In genomic region chr16:38649431-38649827, GRCm38 (mm10) we compare ENCODE assay signal across 18 mouse cellular contexts.
DNase-seq lines count a peak whose midpoint lies in the region; ATAC-seq and TF ChIP-seq lines count a peak whose summit lies in the region.
"Had no signal": no experiment of that assay in that cellular context is flagged by ENCODE, and none has a peak within 500 bp of the region (broad histone marks: within the 10 kb centered on the region; RNA-seq: fewer than 3 reads in every experiment).

No protein-coding gene starts in this region.

- no peak for TF ChIP-seq CTCF in lung, postnatal 0 days (IDR thresholded peaks at IDR 0.05)

- H3K9me3 ChIP-seq in heart, embryonic 10.5 days: no peaks in the 10 kb centered on the region
- H3K9me3 ChIP-seq in limb, embryonic 14.5 days (ENCODE audit: control insufficient read depth, low read length): no peaks in the 10 kb centered on the region
- H3K9me3 ChIP-seq in limb, embryonic 10.5 days (replicated peaks): no peaks in the 10 kb centered on the region
- H3K9me3 ChIP-seq in lung, postnatal 0 days (ENCODE audit: low read length): no peaks in the 10 kb centered on the region
- no peaks in the 10 kb centered on the region for H3K9me3 ChIP-seq in hindbrain, embryonic 16.5 days (ENCODE audit: control insufficient read depth, low read length)
- H3K9me3 ChIP-seq: forebrain, embryonic 15.5 days; hindbrain, embryonic 15.5 days; limb, embryonic 12.5 days; midbrain, embryonic 12.5 days had no signal

- H3K4me3 ChIP-seq in heart, embryonic 10.5 days: no peak overlapping the region; the same call in 1 of the 2 replicates
- no peak overlapping the region for H3K4me3 ChIP-seq in limb, embryonic 14.5 days (replicated peaks; ENCODE audit: low read length)
- no peak overlapping the region for H3K4me3 ChIP-seq in limb, embryonic 10.5 days
- H3K4me3 ChIP-seq in lung, postnatal 0 days (ENCODE audit: low read depth, low read length): no peak overlapping the region
- H3K4me3 ChIP-seq in hindbrain, embryonic 16.5 days (ENCODE audit: low read length): no peak overlapping the region
- H3K4me3 ChIP-seq: forebrain, embryonic 15.5 days; hindbrain, embryonic 15.5 days; left cerebral cortex, adult 2 months; limb, embryonic 12.5 days; midbrain, embryonic 12.5 days had no signal

- H3K27me3 ChIP-seq in heart, embryonic 10.5 days (ENCODE audit: insufficient read depth, poor library complexity, severe bottlenecking): no peaks in the 10 kb centered on the region
- H3K27me3 ChIP-seq in limb, embryonic 14.5 days (ENCODE audit: control insufficient read depth, insufficient read depth, low read length): no peaks in the 10 kb centered on the region
- no peaks in the 10 kb centered on the region for H3K27me3 ChIP-seq in limb, embryonic 10.5 days (ENCODE audit: low read depth, poor library complexity, severe bottlenecking)
- H3K27me3 ChIP-seq in lung, postnatal 0 days (replicated peaks; ENCODE audit: insufficient read depth, low read length): no peaks in the 10 kb centered on the region
- no peaks in the 10 kb centered on the region for H3K27me3 ChIP-seq in hindbrain, embryonic 16.5 days (replicated peaks; ENCODE audit: control insufficient read depth, insufficient read depth, low read length)
- H3K27me3 ChIP-seq: forebrain, embryonic 15.5 days; hindbrain, embryonic 15.5 days; limb, embryonic 12.5 days; midbrain, embryonic 12.5 days; Patski had no signal

- no peak for DNase-seq in heart, embryonic 10.5 days (ENCODE audit: low spot score)
- DNase-seq in heart, postnatal 10 days: no peak
- DNase-seq in limb, embryonic 14.5 days (ENCODE audit: low spot score): no peak
- DNase-seq in limb, embryonic 10.5 days (ENCODE audit: low spot score): no peak
- peak; percentile 88 for DNase-seq in lung, postnatal 0 days (ENCODE audit: low spot score)
- no peak for DNase-seq in frontal cortex, postnatal 36 days (ENCODE audit: low spot score in 2 of 2)
- no peak for DNase-seq in left cerebral cortex, adult 18-20 months (ENCODE audit: low spot score in 2 of 2)
- DNase-seq: cerebellum, postnatal 10 days; embryo, embryonic 11 days; gastrocnemius, postnatal 10 days; liver, postnatal 0 days had no signal

- peak; percentile 93 for TF ChIP-seq EP300 in lung, postnatal 0 days (IDR thresholded peaks at IDR 0.05)

- no peak for ATAC-seq in limb, embryonic 14.5 days (ENCODE audit: low FRiP score, low read depth)
- peak; percentile 60 for ATAC-seq in lung, postnatal 0 days
- no peak for ATAC-seq in hindbrain, embryonic 16.5 days
- ATAC-seq: forebrain, embryonic 15.5 days; liver, postnatal 0 days; Patski had no signal

- H3K4me1 ChIP-seq in heart, embryonic 10.5 days: peaks cover 76% of the 10 kb centered on the region
- H3K4me1 ChIP-seq in limb, embryonic 14.5 days (ENCODE audit: control insufficient read depth, insufficient read depth, low read length): peaks cover 48% of the 10 kb centered on the region
- peaks cover 23% of the 10 kb centered on the region for H3K4me1 ChIP-seq in limb, embryonic 10.5 days
- H3K4me1 ChIP-seq in lung, postnatal 0 days (ENCODE audit: insufficient read depth, low read depth, low read length): peaks cover 22% of the 10 kb centered on the region
- H3K4me1 ChIP-seq in hindbrain, embryonic 16.5 days (ENCODE audit: control insufficient read depth, insufficient read depth, low read depth, low read length): no peaks in the 10 kb centered on the region
- H3K4me1 ChIP-seq: forebrain, embryonic 15.5 days; hindbrain, embryonic 15.5 days; midbrain, embryonic 12.5 days had no signal

- H3K4me2 ChIP-seq in limb, embryonic 14.5 days (replicated peaks; ENCODE audit: low read depth, low read length, severe bottlenecking): no peak overlapping the region
- H3K4me2 ChIP-seq in lung, postnatal 0 days (replicated peaks; ENCODE audit: low read depth, low read length): 0 out of 2 replicates have a peak overlapping the region, but pooled peaks have one; percentile 25
- no peak overlapping the region for H3K4me2 ChIP-seq in hindbrain, embryonic 16.5 days (ENCODE audit: low read length)
- H3K4me2 ChIP-seq: forebrain, embryonic 15.5 days; hindbrain, embryonic 15.5 days; limb, embryonic 12.5 days; midbrain, embryonic 12.5 days had no signal

- no peaks in the 10 kb centered on the region for H3K36me3 ChIP-seq in heart, embryonic 10.5 days
- no peaks in the 10 kb centered on the region for H3K36me3 ChIP-seq in limb, embryonic 14.5 days (ENCODE audit: control insufficient read depth, insufficient read depth, low read length)
- H3K36me3 ChIP-seq in limb, embryonic 10.5 days: no peaks in the 10 kb centered on the region
- no peaks in the 10 kb centered on the region for H3K36me3 ChIP-seq in lung, postnatal 0 days (ENCODE audit: insufficient read depth, low read length)
- no peaks in the 10 kb centered on the region for H3K36me3 ChIP-seq in hindbrain, embryonic 16.5 days (ENCODE audit: control insufficient read depth, insufficient read depth, low read length)
- H3K36me3 ChIP-seq: forebrain, embryonic 15.5 days; hindbrain, embryonic 15.5 days; limb, embryonic 12.5 days; midbrain, embryonic 12.5 days had no signal

- WGBS in heart, embryonic 10.5 days: 50% methylated on average over 11 of the region's 11 CpGs
- WGBS in limb, embryonic 14.5 days: 32% methylated on average over 11 of the region's 11 CpGs
- 68% methylated on average over 11 of the region's 11 CpGs for WGBS in limb, embryonic 10.5 days
- WGBS in lung, postnatal 0 days: 9% methylated on average over 11 of the region's 11 CpGs
- whole genome bisulfite sequencing in hindbrain, embryonic 16.5 days: 78% methylated on average over 11 of the region's 11 CpGs

- no peak for TF ChIP-seq POLR2A in limb, embryonic 14.5 days (IDR thresholded peaks at IDR 0.05; ENCODE audit: borderline replicate concordance, extremely low read depth, insufficient read depth, insufficient read length)

- H3K27ac ChIP-seq in heart, embryonic 10.5 days: peak overlapping the region; percentile 78
- no peak overlapping the region for H3K27ac ChIP-seq in limb, embryonic 14.5 days (replicated peaks; ENCODE audit: low read depth, low read length)
- no peak overlapping the region for H3K27ac ChIP-seq in limb, embryonic 10.5 days
- peak overlapping the region; percentile 86 for H3K27ac ChIP-seq in lung, postnatal 0 days (ENCODE audit: low read length)
- H3K27ac ChIP-seq in hindbrain, embryonic 16.5 days (ENCODE audit: low read depth, low read length): no peak overlapping the region
- H3K27ac ChIP-seq: forebrain, embryonic 15.5 days; hindbrain, embryonic 15.5 days; left cerebral cortex, adult 2 months; limb, embryonic 12.5 days; midbrain, embryonic 12.5 days had no signal

- 0 out of 2 replicates have a peak overlapping the region, but pooled peaks have one; percentile 25 for H3K9ac ChIP-seq in limb, embryonic 14.5 days (ENCODE audit: low read depth, low read length, severe bottlenecking)
- no peak overlapping the region for H3K9ac ChIP-seq in lung, postnatal 0 days (replicated peaks; ENCODE audit: low read depth)
- no peak overlapping the region for H3K9ac ChIP-seq in hindbrain, embryonic 16.5 days (ENCODE audit: low read depth, low read length)
- H3K9ac ChIP-seq: forebrain, embryonic 15.5 days; hindbrain, embryonic 15.5 days; limb, embryonic 12.5 days; liver, postnatal 0 days; midbrain, embryonic 12.5 days had no signal

- intact Hi-C loops in heart, postnatal 10 days (cut with DNase I): no loop called here

Comparison
In these comparisons a context has a peak if more than half of its experiments do, and no peak if none do; other contexts are left out.
1. H3K27ac ChIP-seq: peak in heart, embryonic 10.5 days (single experiment) and lung, postnatal 0 days (single experiment); none in limb, embryonic 14.5 days (single experiment), limb, embryonic 10.5 days (single experiment) and hindbrain, embryonic 16.5 days (single experiment).